ENCODE assay signal across 21 mouse cellular contexts in genomic region chr9:106876666-106877065, GRCm38 (mm10). TPM values are rescaled to one million over a fixed set of nuclear protein-coding genes. Genes with fewer than 3 reads are reported as not detected.
DNase-seq lines count a peak whose midpoint lies in the region; ATAC-seq lines count a peak whose summit lies in the region.
"Had no signal": no experiment of that assay in that cellular context is flagged by ENCODE, and none has a peak within 500 bp of the region (broad histone marks: within the 10 kb centered on the region; RNA-seq: fewer than 3 reads in every experiment).

No protein-coding gene starts in this region.

- no peak overlapping the region for H3K4me3 ChIP-seq in midbrain, embryonic 11.5 days (ENCODE audit: low read depth, low read length)
- H3K4me3 ChIP-seq in midbrain, embryonic 16.5 days (ENCODE audit: low read depth, low read length) = no peak overlapping the region

- peaks cover 3% of the 10 kb centered on the region; the same call in 1 of the 2 replicates for H3K4me1 ChIP-seq in midbrain, embryonic 11.5 days (ENCODE audit: control insufficient read depth, insufficient read depth, low read length)
- H3K4me1 ChIP-seq in midbrain, embryonic 16.5 days (ENCODE audit: control insufficient read depth, insufficient read depth, low read length) = peaks cover 4% of the 10 kb centered on the region; the same call in 1 of the 2 replicates

- no peak for ATAC-seq in midbrain, embryonic 11.5 days (ENCODE audit: low FRiP score)
- ATAC-seq in midbrain, embryonic 16.5 days = no peak
- ATAC-seq: activated CD4-positive, CD25-positive, alpha-beta regulatory T cell, adult 4 months; CD4-positive, CD25-positive, alpha-beta regulatory T cell, adult 4 months; Patski had no signal

- H3K9me3 ChIP-seq in midbrain, embryonic 11.5 days (ENCODE audit: control insufficient read depth, low read length) = no peaks in the 10 kb centered on the region
- H3K9me3 ChIP-seq in midbrain, embryonic 16.5 days (replicated peaks; ENCODE audit: control insufficient read depth, low read length, poor library complexity, severe bottlenecking) = no peaks in the 10 kb centered on the region
- H3K9me3 ChIP-seq: G1E had no signal

- 94% methylated on average over 3 of the region's 3 CpGs for WGBS in midbrain, embryonic 11.5 days
- WGBS in midbrain, embryonic 16.5 days = 94% methylated on average over 3 of the region's 3 CpGs

- H3K9ac ChIP-seq in midbrain, embryonic 11.5 days (ENCODE audit: low read length) = no peak overlapping the region
- H3K9ac ChIP-seq in midbrain, embryonic 16.5 days (ENCODE audit: low read depth, low read length) = no peak overlapping the region

- H3K36me3 ChIP-seq in midbrain, embryonic 11.5 days (ENCODE audit: control insufficient read depth, insufficient read depth, low read length) = peaks cover 12% of the 10 kb centered on the region
- H3K36me3 ChIP-seq in midbrain, embryonic 16.5 days (ENCODE audit: control insufficient read depth, insufficient read depth, low read length) = peaks cover 28% of the 10 kb centered on the region

- no peak overlapping the region for H3K4me2 ChIP-seq in midbrain, embryonic 11.5 days
- H3K4me2 ChIP-seq in midbrain, embryonic 16.5 days (ENCODE audit: low read length) = no peak overlapping the region

- no peaks in the 10 kb centered on the region for H3K27me3 ChIP-seq in midbrain, embryonic 11.5 days (ENCODE audit: control insufficient read depth, insufficient read depth, low read length)
- H3K27me3 ChIP-seq in midbrain, embryonic 16.5 days (ENCODE audit: control insufficient read depth, insufficient read depth, low read depth, low read length) = no peaks in the 10 kb centered on the region
- H3K27me3 ChIP-seq: CH12.LX, Patski had no signal

- DNase-seq in cerebellum, postnatal 25 days = peak; percentile 41 to 49
- no peak for DNase-seq in cerebellum, postnatal 36 days
- DNase-seq in heart, adult 11 months = peak; percentile 72
- no peak for DNase-seq in heart, postnatal 25 days (ENCODE audit: low spot score)
- peak; percentile 71 for DNase-seq in midbrain, embryonic 11.5 days (ENCODE audit: low spot score, missing footprints)
- DNase-seq: adrenal gland, adult 2 months; adrenal gland, adult 8-10 months; adrenal gland, postnatal 10 days; adrenal gland, postnatal 14 days; adrenal gland, postnatal 25 days; adrenal gland, postnatal 36 days; B cell, adult 2 months; cerebellum, adult 11 months; cerebellum, adult 11-12 months; cerebellum, adult 18-20 months had no signal

- H3K27ac ChIP-seq in midbrain, embryonic 11.5 days (ENCODE audit: low read depth, low read length) = no peak overlapping the region
- no peak overlapping the region for H3K27ac ChIP-seq in midbrain, embryonic 16.5 days (ENCODE audit: low read length)

- intact Hi-C loops in heart, postnatal 25 days (cut with DNase I) = no loop called here

RNA-seq across cellular contexts. Expression of gene Rbm15b, which starts 10.6 kb away (rescaled TPM):
- 10 to 100 TPM; 12.3 to 15.2 TPM for total RNA-seq in heart, postnatal 25 days (2021)
- polyA plus RNA-seq in midbrain, embryonic 11.5 days (2014; fragmentation: Nextera tagmentation; extraction: Ambion mirVana) = 24.7 and 26.8 TPM in 2 replicates
- 11.6 and 12.6 TPM in 2 replicates for polyA plus RNA-seq in midbrain, embryonic 16.5 days (2015; fragmentation: Nextera tagmentation; extraction: Ambion mirVana)

RNA-seq across cellular contexts. Expression of gene Manf, which starts 15.1 kb away (rescaled TPM):
- total RNA-seq in heart, postnatal 25 days (2021) = 100 to 1,000 TPM; 169 to 207 TPM
- polyA plus RNA-seq in midbrain, embryonic 11.5 days (2014; fragmentation: Nextera tagmentation; extraction: Ambion mirVana) = 278 and 281 TPM in 2 replicates
- polyA plus RNA-seq in midbrain, embryonic 16.5 days (2015; fragmentation: Nextera tagmentation; extraction: Ambion mirVana) = 180 and 183 TPM in 2 replicates

RNA-seq across cellular contexts. Expression of gene Dcaf1, which starts 55.0 kb away (rescaled TPM):
- 10 to 100 TPM; 23.3 to 29.6 TPM for total RNA-seq in heart, postnatal 25 days (2021)
- polyA plus RNA-seq in midbrain, embryonic 11.5 days (2014; fragmentation: Nextera tagmentation; extraction: Ambion mirVana) = 28.6 and 37.7 TPM in 2 replicates
- 20.4 and 23.2 TPM in 2 replicates for polyA plus RNA-seq in midbrain, embryonic 16.5 days (2015; fragmentation: Nextera tagmentation; extraction: Ambion mirVana)

Comparison
In these comparisons a context has a peak if more than half of its experiments do, and no peak if none do; other contexts are left out.
1. DNase-seq: peak in cerebellum, postnatal 25 days (2 of 2), heart, adult 11 months (single experiment) and midbrain, embryonic 11.5 days (single experiment); none in cerebellum, postnatal 36 days (0 of 2) and heart, postnatal 25 days (single experiment).